Mouse (Mus musculus) megakaryocyte, embryonic 14.5 days (primary cell): ENCODE data around the gene Ppp2r5a.

Experiments used
- FLI1 ChIP-seq: IDR thresholded peaks from 2 replicates; pipeline ENCODE4 v1.6.1; 2012; ENCODE audit warnings: low read length, inconsistent platforms, mixed read lengths
- GATA1 ChIP-seq: IDR thresholded peaks from 3 replicates; pipeline ENCODE4 v1.6.1; 2012; ENCODE audit warnings: mixed read lengths, low read length, inconsistent platforms, borderline replicate concordance

DNA sequence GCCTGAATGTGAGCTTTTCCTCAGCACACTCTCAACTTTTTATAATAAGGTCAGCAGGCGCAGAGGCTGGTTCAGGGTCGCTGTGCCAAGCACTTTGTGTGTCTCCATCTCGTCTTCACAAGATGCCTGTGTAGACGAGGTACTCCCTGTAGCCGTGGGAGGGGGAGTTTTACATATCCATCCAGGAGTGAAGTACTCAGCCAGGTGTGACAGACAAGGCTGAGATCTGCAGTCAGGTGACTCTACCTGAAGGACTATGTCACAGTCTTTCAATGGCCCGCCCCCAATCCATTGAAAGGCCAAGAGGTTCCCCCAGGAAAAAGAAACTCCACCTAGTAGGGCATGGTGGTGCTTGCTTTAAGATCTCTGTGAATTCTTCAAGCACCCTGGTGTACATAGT lies 89.9 kb downstream of the Ppp2r5a start:
- no peak for TF ChIP-seq GATA1
- TF ChIP-seq FLI1: no peak
